Mouse (Mus musculus) intestine, postnatal 0 days (tissue): ENCODE results near the gene Ildr1. TPM values are rescaled to one million over a fixed set of nuclear protein-coding genes. Genes with fewer than 3 reads are reported as not detected.

ENCODE experiments used
- ATAC-seq: fragments of 200-750 bp; cut with Nextera tagmentation; 2 replicates; pipeline ENCODE4 v1.8.0; 2017; ENCODE audit warnings: mild to moderate bottlenecking, moderate TSS enrichment, moderate library complexity
- H3K27ac ChIP-seq: fragments of 300-500 bp; sonication (generic); 2 replicates; pipeline ENCODE4 v1.5.1; 2014; ENCODE audit warnings: mild to moderate bottlenecking, low read depth, low read length, moderate library complexity
- H3K27me3 ChIP-seq: fragments of 300-500 bp; sonication (generic); replicated peaks from 2 replicates; pipeline ENCODE4 v1.6.1; 2014; ENCODE audit warnings: low read length, mixed read lengths; ENCODE audit not compliant: control insufficient read depth, insufficient read depth
- H3K36me3 ChIP-seq: fragments of 300-500 bp; sonication (generic); 2 replicates; pipeline ENCODE4 v1.6.1; 2014; ENCODE audit warnings: mild to moderate bottlenecking, moderate library complexity; ENCODE audit not compliant: control insufficient read depth, insufficient read depth
- H3K4me1 ChIP-seq: fragments of 300-500 bp; sonication (generic); replicated peaks from 2 replicates; pipeline ENCODE4 v1.6.1; 2014; ENCODE audit warnings: antibody characterized with exemption, low read length, mixed read lengths; ENCODE audit not compliant: control insufficient read depth, insufficient read depth
- H3K4me2 ChIP-seq: fragments of 300-500 bp; sonication (generic); replicated peaks from 2 replicates; pipeline ENCODE4 v1.6.1; 2014; ENCODE audit warnings: low read depth, mild to moderate bottlenecking, moderate library complexity
- H3K4me3 ChIP-seq: fragments of 300-500 bp; sonication (generic); 2 replicates; pipeline ENCODE4 v1.5.1; 2014; ENCODE audit warnings: low read depth, low read length
- H3K9ac ChIP-seq: fragments of 300-500 bp; sonication (generic); 2 replicates; pipeline ENCODE4 v1.6.1; 2014; ENCODE audit warnings: mild to moderate bottlenecking, low read depth, low read length
- H3K9me3 ChIP-seq: fragments of 300-500 bp; sonication (generic); 2 replicates; pipeline ENCODE4 v1.6.1; 2016; ENCODE audit warnings: mixed run types; ENCODE audit not compliant: control insufficient read depth
- CTCF ChIP-seq: sonication (generic); IDR thresholded peaks from 2 replicates; pipeline ENCODE4 v1.5.1; 2016; ENCODE audit warnings: low read depth, mild to moderate bottlenecking, control low read depth, antibody characterized with exemption, moderate library complexity
- WGBS: fragments of 180-500 bp; shearing (Covaris S2); extraction: QIAGEN DNeasy Blood & Tissue Kit; methylation state at CpG from one replicate; pipeline ENCODE4 v1.1.7; 2014; 5-methylcytosine and 5-hydroxymethylcytosine counted together
- polyA plus RNA-seq: library from polyadenylated mRNA; unstranded; fragments of >200 nt; fragmentation: Nextera tagmentation; extraction: Ambion mirVana; gene quantifications from 2 replicates; pipeline ENCODE4 v1.2.1, GENCODE M21; 2015

Gene Ildr1
- polyA plus RNA-seq, 1 experiment from 2014 or later, result 7.5 TPM

- no peaks in the 10 kb centered on the region for H3K27me3 ChIP-seq
- no peak overlapping the region for H3K4me3 ChIP-seq
- WGBS, result 87% methylated on average over 4 of the region's 4 CpGs
- no peak for TF ChIP-seq CTCF
- no peaks in the 10 kb centered on the region for H3K4me1 ChIP-seq
- no peaks in the 10 kb centered on the region for H3K9me3 ChIP-seq
- no peak for ATAC-seq
- no peak overlapping the region for H3K4me2 ChIP-seq
- no peak overlapping the region for H3K9ac ChIP-seq
- H3K27ac ChIP-seq, result no peak overlapping the region
- H3K36me3 ChIP-seq, result no peaks in the 10 kb centered on the region
These were observed 37.9 kb upstream of the Ildr1 start for GRCm38 (mm10) chr16:36655910-36656309.

GRCm38 (mm10) chr16:36661330-36661729 is 32.4 kb upstream of the Ildr1 start:
- no peaks in the 10 kb centered on the region for H3K36me3 ChIP-seq
- no peak overlapping the region for H3K9ac ChIP-seq
- no peak overlapping the region for H3K27ac ChIP-seq
- H3K9me3 ChIP-seq, result no peaks in the 10 kb centered on the region
- no peak for ATAC-seq
- H3K4me1 ChIP-seq, result no peaks in the 10 kb centered on the region
- H3K27me3 ChIP-seq, result no peaks in the 10 kb centered on the region
- no peak for TF ChIP-seq CTCF
- no peak overlapping the region for H3K4me3 ChIP-seq
- WGBS, result 89% methylated on average over 10 of the region's 10 CpGs
- no peak overlapping the region for H3K4me2 ChIP-seq

- 82% methylated on average over 5 of the region's 5 CpGs for WGBS
- H3K27me3 ChIP-seq, result no peaks in the 10 kb centered on the region
- no peak overlapping the region for H3K4me3 ChIP-seq
- H3K4me2 ChIP-seq, result no peak overlapping the region
- H3K4me1 ChIP-seq, result no peaks in the 10 kb centered on the region
- no peaks in the 10 kb centered on the region for H3K36me3 ChIP-seq
- no peak overlapping the region for H3K27ac ChIP-seq
- ATAC-seq, result no peak
- no peaks in the 10 kb centered on the region for H3K9me3 ChIP-seq
- no peak overlapping the region for H3K9ac ChIP-seq
- TF ChIP-seq CTCF, result no peak
These were observed 30.3 kb upstream of the Ildr1 start for GRCm38 (mm10) chr16:36663484-36663883.

DNA sequence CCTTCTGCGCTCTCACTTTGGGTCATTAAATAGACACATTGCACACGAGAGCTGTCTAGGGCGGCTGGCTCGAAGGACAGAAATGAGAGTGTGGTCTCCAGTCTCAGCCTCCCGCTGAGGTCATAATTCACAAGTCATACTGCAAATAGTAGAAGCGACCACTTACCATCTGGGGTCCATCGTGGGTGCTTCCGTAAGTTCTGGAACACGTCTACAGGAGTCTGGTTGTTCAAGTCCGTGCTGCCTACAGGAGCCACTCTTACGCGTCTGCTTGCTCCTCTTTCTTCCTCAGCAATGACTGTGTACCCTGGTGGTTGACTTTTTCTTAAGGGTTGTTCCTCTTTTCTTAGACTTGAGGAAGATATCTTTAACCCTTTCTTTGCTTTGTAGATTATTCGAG is 28.0 kb upstream of the Ildr1 start, which contains the start of gene Cd86:
Gene Cd86 (minus strand): TSS at position 300 of the 400 bp plus-strand sequence.
- Histone ChIP-seq H3K4me3 (no peak within 1 kb of the TSS), H3K9me3 (no peaks in the 10 kb centered on the region), H3K36me3 (no peaks in the 10 kb centered on the region), H3K4me2 (no peak within 1 kb of the TSS), H3K27me3 (no peaks in the 10 kb centered on the region), H3K4me1 (no peaks in the 10 kb centered on the region), H3K27ac (no peak within 1 kb of the TSS), H3K9ac (no peak within 1 kb of the TSS)
- no peak for TF ChIP-seq CTCF
- ATAC-seq, result no peak
- 76% methylated on average over 13 of the region's 13 CpGs for WGBS

- no peak for ATAC-seq
- Histone ChIP-seq H3K4me2 (no peak overlapping the region), H3K9ac (no peak overlapping the region), H3K4me3 (no peak overlapping the region), H3K9me3 (no peaks in the 10 kb centered on the region), H3K27ac (no peak overlapping the region), H3K4me1 (no peaks in the 10 kb centered on the region), H3K27me3 (no peaks in the 10 kb centered on the region), H3K36me3 (no peaks in the 10 kb centered on the region)
- WGBS, result 70% methylated on average over 10 of the region's 10 CpGs
- TF ChIP-seq CTCF, result no peak
These were observed 27.2 kb upstream of the Ildr1 start for GRCm38 (mm10) chr16:36666448-36667017.

DNA sequence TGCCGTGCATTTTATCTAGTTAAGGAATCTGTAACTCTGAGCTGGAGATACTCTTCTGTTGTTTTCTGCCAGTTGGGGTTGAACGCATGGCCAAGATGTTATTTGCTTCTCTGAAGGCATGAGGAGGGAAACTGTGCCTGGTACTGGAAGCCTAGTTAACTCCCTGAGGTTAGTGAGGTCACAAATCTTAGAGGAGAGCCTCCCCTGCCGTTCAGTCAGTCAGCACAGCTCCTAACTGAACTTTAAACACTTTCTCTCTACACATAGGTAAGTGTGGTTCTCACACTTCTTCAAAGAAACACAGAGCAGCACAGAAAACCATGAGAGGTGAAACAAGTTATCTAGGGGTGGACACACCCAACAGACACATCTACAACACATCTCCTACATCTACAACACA is 23.2 kb upstream of the Ildr1 start:
- 78% methylated on average over 3 of the region's 3 CpGs for WGBS
- Histone ChIP-seq H3K27ac (no peak overlapping the region), H3K9me3 (no peaks in the 10 kb centered on the region), H3K4me1 (no peaks in the 10 kb centered on the region), H3K36me3 (no peaks in the 10 kb centered on the region), H3K4me2 (no peak overlapping the region), H3K27me3 (no peaks in the 10 kb centered on the region), H3K9ac (no peak overlapping the region), H3K4me3 (no peak overlapping the region)
- ATAC-seq, result no peak
- TF ChIP-seq CTCF, result no peak

- TF ChIP-seq CTCF, result no peak
- no peak overlapping the region for H3K4me2 ChIP-seq
- no peaks in the 10 kb centered on the region for H3K4me1 ChIP-seq
- H3K36me3 ChIP-seq, result no peaks in the 10 kb centered on the region
- no peak overlapping the region for H3K27ac ChIP-seq
- H3K27me3 ChIP-seq, result no peaks in the 10 kb centered on the region
- H3K4me3 ChIP-seq, result no peak overlapping the region
- 84% methylated on average over 4 of the region's 4 CpGs for WGBS
- no peaks in the 10 kb centered on the region for H3K9me3 ChIP-seq
- no peak overlapping the region for H3K9ac ChIP-seq
- no peak for ATAC-seq
These were observed 20.6 kb upstream of the Ildr1 start for GRCm38 (mm10) chr16:36673196-36673595.
